16 mouse cellular contexts compared by ENCODE assay signal in the genomic region with DNA sequence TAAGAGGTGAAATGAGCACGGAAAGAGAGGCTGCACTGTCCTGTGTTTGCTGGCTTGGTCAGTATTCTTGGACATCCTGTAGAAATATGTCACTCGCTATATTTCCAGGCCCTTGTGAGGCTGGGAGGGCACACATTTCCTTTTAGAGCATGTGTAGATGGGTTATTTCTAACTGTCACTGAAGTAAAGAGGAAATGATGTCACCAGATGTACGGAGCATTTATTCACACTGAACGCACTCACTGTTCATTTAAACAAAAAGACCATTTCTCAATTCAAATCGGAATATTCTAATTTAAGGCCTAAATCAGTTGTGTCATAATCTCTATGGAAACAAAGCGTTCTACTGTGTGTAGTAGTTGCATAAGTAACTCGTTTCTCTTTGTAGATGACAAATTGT. TPM values are rescaled to one million over a fixed set of nuclear protein-coding genes. Genes with fewer than 3 reads are reported as not detected.
DNase-seq lines count a peak whose midpoint lies in the region; ATAC-seq and TF ChIP-seq lines count a peak whose summit lies in the region.
"Had no signal": no experiment of that assay in that cellular context is flagged by ENCODE, and none has a peak within 500 bp of the region (broad histone marks: within the 10 kb centered on the region; RNA-seq: fewer than 3 reads in every experiment).

No protein-coding gene starts in this region.

- no peaks in the 10 kb centered on the region for H3K27me3 ChIP-seq in forebrain, postnatal 0 days (ENCODE audit: insufficient read depth, low read length)
- no peaks in the 10 kb centered on the region for H3K27me3 ChIP-seq in forebrain, embryonic 12.5 days
- H3K27me3 ChIP-seq in forebrain, embryonic 15.5 days: no peaks in the 10 kb centered on the region
- H3K27me3 ChIP-seq: forebrain, embryonic 13.5 days; intestine, embryonic 15.5 days; liver, embryonic 15.5 days had no signal

- no peaks in the 10 kb centered on the region for H3K36me3 ChIP-seq in forebrain, postnatal 0 days (ENCODE audit: insufficient read depth)
- H3K36me3 ChIP-seq in forebrain, embryonic 12.5 days (replicated peaks): no peaks in the 10 kb centered on the region
- no peaks in the 10 kb centered on the region for H3K36me3 ChIP-seq in forebrain, embryonic 15.5 days
- H3K36me3 ChIP-seq: intestine, embryonic 15.5 days; liver, embryonic 15.5 days had no signal

- 0 out of 2 replicates have a peak, but pooled peaks cover 4% of the 10 kb centered on the region for H3K4me1 ChIP-seq in forebrain, postnatal 0 days (ENCODE audit: insufficient read depth)
- no peaks in the 10 kb centered on the region for H3K4me1 ChIP-seq in forebrain, embryonic 12.5 days
- H3K4me1 ChIP-seq in forebrain, embryonic 15.5 days: no peaks in the 10 kb centered on the region
- H3K4me1 ChIP-seq: forebrain, embryonic 13.5 days; intestine, embryonic 15.5 days; liver, embryonic 15.5 days had no signal

- no peak overlapping the region for H3K4me2 ChIP-seq in forebrain, postnatal 0 days (ENCODE audit: low read depth)
- no peak overlapping the region for H3K4me2 ChIP-seq in forebrain, embryonic 12.5 days
- no peak overlapping the region for H3K4me2 ChIP-seq in forebrain, embryonic 15.5 days (replicated peaks)
- H3K4me2 ChIP-seq: forebrain, embryonic 13.5 days; intestine, embryonic 15.5 days; liver, embryonic 15.5 days had no signal

- H3K27ac ChIP-seq in forebrain, postnatal 0 days (ENCODE audit: low read depth, low read length): peak overlapping the region; percentile 40; the same call in 1 of the 2 replicates
- H3K27ac ChIP-seq in forebrain, embryonic 12.5 days: no peak overlapping the region
- H3K27ac ChIP-seq in forebrain, embryonic 15.5 days (replicated peaks): no peak overlapping the region
- H3K27ac ChIP-seq: forebrain, embryonic 13.5 days; intestine, embryonic 15.5 days; liver, embryonic 15.5 days had no signal

- no peak for DNase-seq in forebrain, postnatal 0 days
- peak; percentile 9 for DNase-seq in layer of hippocampus, adult 9-11 months
- DNase-seq in layer of hippocampus, adult 8-10 months (ENCODE audit: low spot score in 2 of 2): no peak
- DNase-seq in 416B (ENCODE audit: low read depth) (peak; percentile 55), MN1 (ENCODE audit: low spot score) (no peak)
- DNase-seq in induced T-regulatory cell, adult 2 months (ENCODE audit: low read depth): peak; percentile 5
- DNase-seq: cerebellum, adult 9-10 months; heart, postnatal 4 days; kidney, postnatal 36 days had no signal

- H3K9ac ChIP-seq in forebrain, postnatal 0 days: no peak overlapping the region
- H3K9ac ChIP-seq in forebrain, embryonic 12.5 days: no peak overlapping the region
- no peak overlapping the region for H3K9ac ChIP-seq in forebrain, embryonic 15.5 days (replicated peaks)
- H3K9ac ChIP-seq: forebrain, embryonic 13.5 days; intestine, embryonic 15.5 days; liver, embryonic 15.5 days had no signal

- no peak overlapping the region for H3K4me3 ChIP-seq in forebrain, postnatal 0 days (ENCODE audit: low read depth, low read length)
- no peak overlapping the region for H3K4me3 ChIP-seq in forebrain, embryonic 12.5 days (replicated peaks)
- no peak overlapping the region for H3K4me3 ChIP-seq in forebrain, embryonic 15.5 days
- H3K4me3 ChIP-seq: forebrain, embryonic 13.5 days; intestine, embryonic 15.5 days; liver, embryonic 15.5 days; megakaryocyte, embryonic 14.5 days had no signal

- no peaks in the 10 kb centered on the region for H3K9me3 ChIP-seq in forebrain, postnatal 0 days (ENCODE audit: low read length)
- no peaks in the 10 kb centered on the region for H3K9me3 ChIP-seq in forebrain, embryonic 12.5 days
- H3K9me3 ChIP-seq in forebrain, embryonic 15.5 days: no peaks in the 10 kb centered on the region
- H3K9me3 ChIP-seq: forebrain, embryonic 13.5 days; intestine, embryonic 15.5 days; liver, embryonic 15.5 days; megakaryocyte, embryonic 14.5 days had no signal

- peak; percentile 36; the same call in 1 of the 2 replicates for ATAC-seq in forebrain, postnatal 0 days
- no peak for ATAC-seq in forebrain, embryonic 12.5 days (ENCODE audit: low FRiP score)
- no peak for ATAC-seq in forebrain, embryonic 15.5 days (replicated peaks)
- ATAC-seq: forebrain, embryonic 13.5 days; intestine, embryonic 15.5 days had no signal

- no peak for TF ChIP-seq CTCF in forebrain, postnatal 0 days (IDR thresholded peaks at IDR 0.05; ENCODE audit: low read depth)

- 52% methylated on average over 7 of the region's 7 CpGs for WGBS in forebrain, postnatal 0 days
- WGBS in forebrain, embryonic 12.5 days: 78% methylated on average over 7 of the region's 7 CpGs
- 62% methylated on average over 7 of the region's 7 CpGs for WGBS in forebrain, embryonic 15.5 days

RNA-seq across cellular contexts. Expression of gene Pde8a, which starts 48.2 kb away (rescaled TPM):
- total RNA-seq in forebrain, postnatal 0 days (2014; rRNA removed): 2.3 and 2.7 TPM in 2 replicates
- 1.0 and 1.1 TPM in 2 replicates for polyA plus RNA-seq in forebrain, postnatal 0 days (2015; fragmentation: Nextera tagmentation; extraction: Ambion mirVana)
- polyA plus RNA-seq in forebrain, embryonic 12.5 days (2016; fragmentation: Nextera tagmentation; extraction: Ambion mirVana): 2.3 and 2.8 TPM in 2 replicates
- total RNA-seq in layer of hippocampus, adult 8-10 months (2022): 10 to 100 TPM; 10.1 to 13.0 (median 11.6) TPM
- polyA plus RNA-seq in forebrain, embryonic 15.5 days (2015; fragmentation: Nextera tagmentation; extraction: Ambion mirVana): 1.6 and 2.2 TPM in 2 replicates
- total RNA-seq: MEL had no signal

Comparison
In these comparisons a context has a peak if more than half of its experiments do, and no peak if none do; other contexts are left out.
1. DNase-seq: peak in layer of hippocampus, adult 9-11 months (single experiment), 416B (single experiment) and induced T-regulatory cell, adult 2 months (single experiment); none in forebrain, postnatal 0 days (single experiment), layer of hippocampus, adult 8-10 months (0 of 2) and MN1 (single experiment).